Mouse (Mus musculus): ENCODE measurements around the gene Gm10974. TPM values are rescaled to one million over a fixed set of nuclear protein-coding genes. Genes with fewer than 3 reads are reported as not detected.

The Gm10974 gene
- total and polyA plus RNA-seq, 3 experiments: not detected

DNA sequence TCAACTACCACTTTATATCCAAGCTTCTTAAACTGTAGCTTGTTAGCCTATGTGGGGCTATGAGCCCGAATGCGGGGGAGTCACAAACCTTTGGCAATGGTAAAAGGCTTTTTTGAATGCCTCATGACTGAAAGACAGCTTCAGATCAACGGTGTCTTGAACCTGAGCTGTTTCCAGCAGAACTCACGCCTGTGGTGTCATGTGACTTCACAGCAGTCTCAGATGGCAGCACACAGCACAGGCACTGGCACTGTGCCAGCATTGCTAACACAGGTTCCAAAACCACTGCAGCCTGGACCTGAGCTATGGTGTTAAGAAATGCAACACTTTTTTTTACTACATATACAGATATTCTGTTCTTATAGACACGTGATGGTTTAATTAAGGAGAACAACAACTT is 44.7 kb upstream of the Gm10974 start:
- in situ Hi-C loops (cut with MboI; ENCODE audit: low pct_ligation_motif_present, low pct_unique_long_range_greater_than_20kb, low sequenced_read_pairs): no loop called here
- no peaks in the 10 kb centered on the region for H3K9me3 ChIP-seq (replicated peaks; ENCODE audit: low read length)
- H3K4me2 ChIP-seq (ENCODE audit: insufficient read depth, low read depth, poor library complexity, severe bottlenecking): no peak overlapping the region
- TF ChIP-seq NRF1 (IDR thresholded peaks at IDR 0.05; ENCODE audit: low read depth, low read length) (no peak), UBTF (IDR thresholded peaks at IDR 0.05; ENCODE audit: low read depth, low read length) (no peak), IRF4 (IDR thresholded peaks at IDR 0.05; ENCODE audit: low read depth, low read length) (no peak), CHD2 (IDR thresholded peaks at IDR 0.05; ENCODE audit: low read length) (no peak), POLR2AphosphoS2 (IDR thresholded peaks at IDR 0.05; ENCODE audit: low read depth, low read length) (no peak)
- H3K27ac ChIP-seq (ENCODE audit: insufficient read depth, low read depth): no peak overlapping the region
- H3K36me3 ChIP-seq (replicated peaks in 1 of 2; ENCODE audit: control insufficient read depth in 1 of 2, insufficient read depth in 1 of 2, low read length in 1 of 2): peaks cover 12 to 41% of the 10 kb centered on the region in 2 experiments
- H3K4me3 ChIP-seq (replicated peaks in 1 of 3; ENCODE audit: low read depth in 2 of 3, low read length in 2 of 3, poor library complexity in 1 of 3): no peak overlapping the region
- no peaks in the 10 kb centered on the region for H3K79me2 ChIP-seq (replicated peaks; ENCODE audit: control insufficient read depth, extremely low read depth, insufficient read depth, poor library complexity, severe bottlenecking)
- no peaks in the 10 kb centered on the region for H3K4me1 ChIP-seq (ENCODE audit: control insufficient read depth in 1 of 2, insufficient read depth in 2 of 2)
- DNase-seq (ENCODE audit: extremely low read depth): no peak
- dilution Hi-C loops (cut with MboI; ENCODE audit: extremely low pct_ligation_motif_present, extremely low pct_unique_long_range_greater_than_20kb, low sequenced_read_pairs): no loop called here
- H3K9ac ChIP-seq (ENCODE audit: insufficient read depth, low read depth): no peak overlapping the region
- H3K27me3 ChIP-seq (replicated peaks): no peaks in the 10 kb centered on the region

DNA sequence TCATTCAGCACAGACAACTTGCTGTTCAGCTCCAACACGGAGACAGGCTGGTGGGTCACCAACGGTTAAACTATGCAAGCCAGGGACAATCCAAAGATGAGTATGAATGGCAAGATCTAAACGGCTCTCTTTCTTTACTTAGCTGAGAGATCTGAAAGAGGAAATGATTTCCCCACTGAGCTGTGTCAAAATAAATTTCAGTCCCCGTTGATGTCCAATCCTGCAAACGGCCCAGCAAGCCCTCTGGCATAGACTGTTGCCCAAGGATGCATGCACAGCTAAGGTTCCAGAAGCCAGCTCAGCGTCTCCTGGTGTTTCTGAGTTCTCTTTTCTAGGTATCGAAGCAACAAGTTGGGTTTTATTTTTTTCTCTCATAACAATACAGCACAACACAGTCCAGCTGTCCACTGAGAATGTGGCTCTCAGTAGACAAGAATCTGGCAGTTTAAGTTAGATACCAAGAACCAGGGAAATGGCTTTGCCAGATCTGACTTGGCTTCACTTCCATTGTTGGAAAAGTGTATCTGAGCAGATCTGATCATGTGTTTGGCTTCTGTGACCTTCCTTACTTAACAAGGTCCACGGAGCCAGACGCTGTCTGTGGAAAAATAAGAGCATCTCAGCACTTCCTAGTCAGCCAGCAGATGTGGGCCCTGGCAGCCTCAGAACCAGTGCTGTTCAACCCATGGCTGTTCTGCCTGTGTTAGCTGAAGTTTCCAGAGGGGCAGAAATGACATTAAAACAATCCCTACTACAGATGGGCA is 42.3 kb upstream of the Gm10974 start:
- H3K4me1 ChIP-seq (ENCODE audit: control insufficient read depth in 1 of 2, insufficient read depth in 2 of 2): no peaks in the 10 kb centered on the region
- H3K36me3 ChIP-seq (replicated peaks in 1 of 2; ENCODE audit: control insufficient read depth in 1 of 2, insufficient read depth in 1 of 2, low read length in 1 of 2): peaks cover 10 to 49% of the 10 kb centered on the region in 2 experiments
- H3K9ac ChIP-seq (ENCODE audit: insufficient read depth, low read depth): no peak overlapping the region
- no peak overlapping the region for H3K27ac ChIP-seq (ENCODE audit: insufficient read depth, low read depth)
- dilution Hi-C loops (cut with MboI; ENCODE audit: extremely low pct_ligation_motif_present, extremely low pct_unique_long_range_greater_than_20kb, low sequenced_read_pairs) (no loop called here), in situ Hi-C loops (cut with MboI; ENCODE audit: low pct_ligation_motif_present, low pct_unique_long_range_greater_than_20kb, low sequenced_read_pairs) (no loop called here)
- H3K9me3 ChIP-seq (replicated peaks; ENCODE audit: low read length): no peaks in the 10 kb centered on the region
- no peak for TF ChIP-seq ETS1 (conservative IDR thresholded peaks at IDR 0.05; ENCODE audit: low read depth, low read length)
- TF ChIP-seq PAX5 (IDR thresholded peaks at IDR 0.05; ENCODE audit: low read length): no peak
- TF ChIP-seq SMC3 (IDR thresholded peaks at IDR 0.05; ENCODE audit: low read depth, low read length): no peak
- no peak for TF ChIP-seq CTCF (conservative IDR thresholded peaks at IDR 0.05 in 1 of 2, IDR thresholded peaks at IDR 0.05 in 1 of 2; ENCODE audit: low read depth in 2 of 2, low read length in 2 of 2)
- TF ChIP-seq ELF1 (IDR thresholded peaks at IDR 0.05; ENCODE audit: low read depth, low read length): no peak
- no peak for TF ChIP-seq MYC (IDR thresholded peaks at IDR 0.05; ENCODE audit: low read depth, low read length)
- TF ChIP-seq USF2 (conservative IDR thresholded peaks at IDR 0.05; ENCODE audit: low read depth, low read length): no peak
- TF ChIP-seq CHD2 (IDR thresholded peaks at IDR 0.05; ENCODE audit: low read length): no peak
- TF ChIP-seq TBP (conservative IDR thresholded peaks at IDR 0.05; ENCODE audit: low read depth, low read length): no peak
- TF ChIP-seq ZKSCAN1 (IDR thresholded peaks at IDR 0.05; ENCODE audit: borderline replicate concordance, low read depth, low read length): no peak
- TF ChIP-seq MAX (IDR thresholded peaks at IDR 0.05; ENCODE audit: low read length): no peak
- H3K4me2 ChIP-seq (ENCODE audit: insufficient read depth, low read depth, poor library complexity, severe bottlenecking): no peak overlapping the region
- H3K4me3 ChIP-seq (replicated peaks in 1 of 3; ENCODE audit: low read depth in 2 of 3, low read length in 2 of 3, poor library complexity in 1 of 3): no peak overlapping the region
- no peaks in the 10 kb centered on the region for H3K79me2 ChIP-seq (replicated peaks; ENCODE audit: control insufficient read depth, extremely low read depth, insufficient read depth, poor library complexity, severe bottlenecking)
- H3K27me3 ChIP-seq (replicated peaks): no peaks in the 10 kb centered on the region
- no peak for DNase-seq (ENCODE audit: extremely low read depth)

All from CH12.LX (cell line).